Mouse (Mus musculus): ENCODE data around the gene Trpv2.

The Trpv2 gene

DNA sequence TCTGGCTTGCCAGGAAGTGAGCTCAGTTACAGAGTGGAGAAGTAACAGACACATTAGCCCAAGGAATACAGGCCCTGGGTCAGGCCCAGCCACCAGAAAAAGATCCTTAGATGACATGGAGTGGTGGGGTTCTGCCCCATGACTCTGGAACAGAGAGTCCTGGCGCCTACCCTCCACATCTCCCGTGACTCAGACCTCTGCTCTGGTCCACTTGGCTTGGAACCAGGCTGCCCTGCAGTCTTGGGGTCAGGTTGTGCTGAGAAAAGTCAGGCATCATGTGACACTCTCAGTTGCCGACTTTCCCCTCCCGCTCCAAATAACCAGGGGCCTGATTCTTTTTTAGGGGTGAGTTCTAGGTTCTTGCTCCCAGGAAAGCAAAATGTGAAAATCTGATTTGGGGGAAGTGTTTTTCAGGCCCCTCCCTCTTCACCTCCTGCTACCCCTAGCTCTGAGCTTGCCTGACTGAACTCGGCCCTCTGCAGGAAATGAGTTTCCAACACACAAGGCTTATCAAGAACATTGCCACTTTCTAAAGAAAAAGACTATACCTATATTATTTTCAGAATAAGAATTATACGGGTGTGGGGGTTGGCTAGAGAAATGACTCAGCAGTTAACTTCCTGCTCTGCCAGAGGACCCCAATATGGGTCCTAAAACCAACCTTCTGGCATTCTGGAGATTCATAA, 15.2 kb upstream of the Trpv2 start:
- no peak for DNase-seq

DNA sequence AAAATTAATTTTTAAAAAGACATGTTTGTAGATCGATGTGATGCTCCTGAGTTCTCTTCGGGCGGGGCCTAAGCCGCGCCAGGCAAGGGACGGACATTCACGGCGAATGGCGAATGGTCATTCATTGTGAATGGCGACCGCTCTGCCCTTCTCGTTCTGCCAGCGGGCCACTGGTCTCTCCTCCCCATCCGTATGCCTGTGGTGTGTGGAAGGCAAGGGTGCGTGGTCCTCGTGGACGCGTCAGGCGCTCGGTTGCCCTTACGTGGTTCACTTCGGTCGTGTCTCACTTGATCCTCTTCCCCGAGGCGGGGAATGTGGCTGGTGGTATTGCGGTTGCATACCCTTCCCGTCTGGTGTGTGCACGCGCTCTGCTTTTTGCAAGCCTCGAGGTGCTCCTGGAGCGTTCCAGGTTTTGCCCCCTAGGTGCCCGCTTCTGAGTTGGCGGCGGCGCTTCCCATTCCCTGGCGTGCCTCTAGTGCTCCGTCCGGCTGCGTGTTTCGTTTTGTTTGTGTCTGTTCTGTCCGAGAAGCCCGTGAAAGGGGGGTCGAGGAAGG, 13.7 kb upstream of the Trpv2 start:
- no peak for DNase-seq

DNA sequence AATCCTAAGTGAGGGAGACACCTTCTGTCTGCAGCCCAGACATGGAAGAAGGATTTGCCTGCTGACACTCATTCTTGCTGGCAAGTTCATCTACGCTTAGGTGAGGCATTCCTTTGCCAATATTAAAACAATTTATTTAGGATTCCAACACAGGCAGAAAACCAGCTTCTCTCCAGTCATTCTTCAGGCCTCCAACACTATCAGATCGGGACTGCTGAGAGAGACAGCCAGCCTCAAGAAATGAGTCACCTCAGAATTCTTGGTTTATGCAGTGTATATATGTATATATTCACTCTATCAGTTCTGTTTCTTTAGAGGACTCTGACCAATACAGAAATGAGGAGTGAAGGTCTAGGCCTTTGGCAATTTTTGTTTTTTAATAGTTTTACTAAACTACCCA, 10.7 kb upstream of the Trpv2 start:
- no peak for DNase-seq

DNA sequence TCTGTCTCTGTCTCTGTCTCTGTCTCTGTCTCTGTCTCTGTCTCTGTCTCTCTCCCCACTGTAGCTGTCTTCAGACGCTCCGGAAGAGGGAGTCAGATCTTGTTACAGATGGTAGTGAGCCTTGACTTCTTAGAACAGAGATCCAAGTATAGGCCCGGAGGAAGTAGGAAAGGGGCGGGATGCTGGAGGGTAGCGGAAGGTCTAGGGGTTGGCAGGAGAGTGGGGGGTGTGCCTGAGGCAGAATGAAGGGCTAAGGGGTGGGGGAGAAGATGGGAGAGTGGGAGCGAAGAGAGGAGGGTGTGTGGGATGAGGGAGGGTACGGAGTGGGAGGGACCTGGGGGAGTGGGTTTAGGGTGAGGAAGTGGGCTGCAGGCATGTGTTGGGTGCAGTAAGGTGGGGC, 8.5 kb upstream of the Trpv2 start:
- DNase-seq = no peak

DNA sequence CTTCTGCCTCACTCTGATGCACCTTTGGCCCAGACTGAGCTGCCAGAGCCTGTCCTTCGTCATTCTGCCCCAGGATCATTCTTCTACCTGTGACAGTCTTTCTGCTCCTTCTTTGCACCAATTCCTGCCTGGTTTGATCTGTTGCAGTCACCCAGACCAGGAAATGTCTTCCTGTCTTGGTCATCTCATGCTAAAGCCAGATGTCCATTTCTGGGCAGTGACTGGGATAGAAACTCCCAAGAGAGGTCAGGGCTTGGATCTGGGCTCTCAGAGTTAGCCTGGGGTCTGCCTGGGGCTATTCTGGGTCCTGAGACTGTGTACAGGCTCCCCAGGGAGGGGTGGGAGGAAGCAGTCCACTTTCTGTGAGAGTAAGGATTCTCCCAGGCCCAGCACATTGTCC, 8.1 kb upstream of the Trpv2 start:
- no peak for DNase-seq

DNA sequence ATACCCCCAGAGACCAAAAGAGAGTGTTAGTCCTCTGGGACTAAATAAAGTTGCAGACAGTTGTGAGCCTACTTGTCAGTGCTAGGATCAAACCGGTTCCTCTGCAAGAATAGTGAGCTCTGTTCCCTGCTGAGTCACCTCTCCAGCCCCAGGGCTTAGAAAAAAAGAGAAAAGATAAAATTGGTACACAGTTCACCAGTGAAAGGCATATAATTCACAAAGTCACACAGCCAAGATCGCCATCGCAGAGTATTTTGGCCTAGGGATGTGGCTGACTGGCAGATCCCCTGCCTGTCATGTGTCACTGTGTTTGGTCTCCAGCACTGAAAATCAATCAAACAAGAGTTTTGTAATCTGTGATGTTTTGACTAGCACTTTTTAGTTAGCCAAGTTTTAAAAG, 6.0 kb upstream of the Trpv2 start:
- DNase-seq = no peak

DNA sequence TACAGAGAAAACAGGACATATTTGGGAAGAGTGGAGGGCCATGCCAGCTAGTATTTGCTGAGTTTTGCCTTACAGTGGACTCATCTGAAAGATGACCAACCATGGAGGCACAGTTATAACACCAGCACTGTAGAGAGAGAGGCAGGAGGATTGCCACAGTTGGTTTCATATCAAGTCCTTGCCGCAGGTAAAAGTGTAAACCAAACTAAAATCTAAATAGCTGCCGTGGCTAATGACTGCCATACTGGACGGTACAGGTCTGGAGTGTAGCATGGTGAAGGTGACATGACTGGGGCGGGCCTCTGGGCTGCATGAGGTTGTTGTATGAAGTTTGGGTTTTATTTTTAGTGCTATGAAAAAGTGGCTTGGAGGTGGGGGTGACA, 408 bp downstream of the Trpv2 start:
- no peak for DNase-seq

DNA sequence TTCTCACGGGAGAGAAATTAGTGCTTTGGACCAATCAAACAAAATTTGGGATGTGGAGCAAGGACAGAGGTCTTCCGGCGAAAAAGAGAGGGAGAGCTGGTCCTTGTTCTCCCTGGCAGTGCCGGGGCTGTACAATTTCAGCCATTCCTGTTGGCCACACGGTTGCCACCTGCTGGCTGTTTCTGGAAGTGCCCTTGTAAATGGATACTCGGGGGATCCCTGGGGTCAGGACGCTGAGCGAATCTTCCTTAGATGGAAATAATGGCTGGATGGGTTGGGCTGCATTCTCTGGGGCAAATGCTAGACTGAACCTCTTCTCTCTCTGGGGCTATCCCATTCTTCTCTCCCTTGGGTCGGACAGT, 992 bp downstream of the Trpv2 start:
- peak; percentile 68 to 89 for DNase-seq

DNA sequence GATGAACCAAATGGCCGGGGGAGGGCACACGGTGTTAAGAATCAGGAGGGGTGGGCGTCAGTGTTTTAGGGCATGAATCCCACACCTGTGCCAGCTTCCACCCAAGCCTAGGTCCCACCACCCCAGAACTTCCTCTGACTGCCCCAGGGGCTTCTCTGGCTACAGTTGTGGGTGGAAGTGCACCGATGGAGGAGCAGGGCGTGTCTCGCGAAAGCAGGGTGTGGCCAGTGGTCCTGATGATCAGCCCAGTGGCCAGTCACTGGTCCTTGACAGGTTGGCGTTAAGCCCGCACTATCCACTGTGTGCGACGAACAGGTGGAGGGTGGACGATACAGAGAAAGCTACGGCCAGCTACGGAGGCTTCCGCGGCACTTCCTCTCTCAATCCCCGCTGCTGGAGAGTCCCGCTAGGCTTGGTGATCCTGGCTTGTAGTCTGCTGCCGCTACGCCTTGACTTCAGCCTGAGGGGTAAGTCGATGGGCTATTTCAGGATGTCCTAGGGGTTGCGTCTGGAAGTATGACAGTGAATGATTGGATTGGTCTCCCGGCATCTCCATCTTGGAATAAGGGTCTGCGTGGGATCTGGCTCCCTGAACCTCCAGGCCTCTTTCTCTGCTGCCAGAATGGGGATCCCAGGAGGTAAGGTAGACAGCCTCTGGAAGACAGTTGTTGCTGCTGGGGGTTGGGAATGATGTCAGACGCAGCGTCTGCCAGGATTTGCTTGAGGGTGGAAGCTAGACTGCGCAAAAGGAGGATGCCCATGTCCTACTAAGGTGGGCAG, 1.6 kb downstream of the Trpv2 start:
- peak; percentile 33 to 53 for DNase-seq

DNA sequence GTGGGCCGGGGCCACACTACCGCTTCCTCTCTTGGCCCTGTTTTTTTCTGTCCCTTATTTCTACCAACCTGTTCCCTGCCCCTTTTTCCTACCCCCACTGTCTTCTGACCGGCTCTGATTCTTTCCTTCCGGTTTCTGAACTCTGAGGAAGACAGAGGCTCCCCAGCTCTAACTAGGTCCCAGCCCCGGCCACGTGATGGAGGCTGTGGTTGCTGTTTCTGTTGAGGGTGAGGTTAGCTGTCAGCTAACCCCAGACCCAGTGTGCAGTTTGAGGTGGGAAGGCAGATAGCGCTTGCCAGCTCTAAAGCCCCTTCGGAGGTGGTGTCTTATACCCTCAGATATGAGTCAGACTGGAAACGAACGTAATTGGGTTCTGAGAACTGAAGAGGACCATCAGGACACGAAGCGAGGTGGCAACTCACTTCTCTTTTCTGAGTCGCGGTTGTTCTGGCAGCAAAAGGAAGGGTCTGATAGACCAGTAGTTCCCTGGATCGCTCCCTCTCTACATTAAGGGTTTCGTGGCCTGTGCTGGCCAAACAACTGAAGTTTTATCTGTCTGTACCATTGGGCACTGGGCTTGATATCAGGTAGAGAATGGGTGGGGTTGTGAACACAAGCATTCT, 2.4 kb downstream of the Trpv2 start:
- peak; percentile 69 to 71 for DNase-seq

DNA sequence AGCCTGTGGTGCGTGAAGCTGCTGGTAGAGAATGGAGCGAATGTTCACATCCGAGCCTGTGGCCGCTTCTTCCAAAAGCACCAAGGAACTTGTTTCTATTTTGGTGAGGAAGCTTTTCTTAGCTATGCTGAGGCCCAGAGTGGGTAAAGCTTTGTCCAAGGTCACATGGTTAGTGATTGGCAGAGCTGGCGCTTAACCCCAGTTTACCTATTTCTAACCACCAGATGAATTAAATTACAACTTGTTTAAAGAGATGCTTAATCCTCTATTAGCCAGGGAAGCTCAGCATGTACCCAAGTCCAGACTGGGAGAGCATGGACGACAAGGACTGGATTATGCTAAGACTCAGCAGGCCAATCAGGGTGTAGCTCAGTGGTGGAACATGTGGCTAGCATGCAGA, 8.7 kb downstream of the Trpv2 start:
- DNase-seq = no peak

DNA sequence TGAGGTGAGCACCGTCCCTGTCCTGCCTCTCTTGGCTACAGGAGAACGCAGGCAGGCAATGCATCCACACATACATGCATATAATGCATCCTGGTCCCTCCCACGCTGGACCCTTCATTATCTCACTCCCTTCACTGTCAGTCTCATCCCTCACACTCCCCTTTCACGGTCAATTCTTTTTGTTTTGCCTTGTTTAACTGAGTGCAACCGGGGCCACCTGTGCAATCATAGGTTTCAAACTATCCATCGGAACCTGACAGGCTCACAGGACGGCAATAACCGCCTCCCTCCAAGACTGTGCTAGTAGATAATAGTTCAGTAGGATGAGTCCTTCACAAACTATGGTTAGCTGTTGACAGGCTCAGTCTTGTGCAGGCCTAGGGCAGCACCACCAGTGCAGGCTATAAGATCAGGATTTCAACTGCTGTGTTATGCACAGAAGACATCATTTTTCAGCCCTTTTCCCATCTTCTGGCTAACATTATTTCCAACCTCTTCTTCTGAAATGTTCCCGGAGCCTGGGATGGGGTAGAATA, 10.5 kb downstream of the Trpv2 start:
- no peak for DNase-seq

DNA sequence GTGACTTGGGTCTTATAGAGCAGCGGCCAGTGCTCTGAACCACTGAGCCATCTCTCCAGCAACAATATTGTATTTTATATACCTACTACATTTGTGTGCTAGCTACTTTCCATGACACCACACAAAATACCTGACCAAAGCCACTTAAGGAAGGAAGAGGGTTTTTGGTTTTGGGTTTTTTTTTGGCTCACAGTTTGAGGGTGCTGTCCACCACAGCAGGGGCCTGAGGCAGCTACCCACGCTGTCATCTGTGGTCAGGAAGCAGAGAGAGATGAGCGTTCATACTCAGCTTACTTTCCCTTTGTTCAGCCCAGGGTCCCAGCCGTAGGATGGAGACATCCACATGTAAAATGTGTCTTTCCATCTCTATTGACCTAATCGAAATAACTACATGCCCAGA, 12.7 kb downstream of the Trpv2 start:
- DNase-seq = no peak

DNA sequence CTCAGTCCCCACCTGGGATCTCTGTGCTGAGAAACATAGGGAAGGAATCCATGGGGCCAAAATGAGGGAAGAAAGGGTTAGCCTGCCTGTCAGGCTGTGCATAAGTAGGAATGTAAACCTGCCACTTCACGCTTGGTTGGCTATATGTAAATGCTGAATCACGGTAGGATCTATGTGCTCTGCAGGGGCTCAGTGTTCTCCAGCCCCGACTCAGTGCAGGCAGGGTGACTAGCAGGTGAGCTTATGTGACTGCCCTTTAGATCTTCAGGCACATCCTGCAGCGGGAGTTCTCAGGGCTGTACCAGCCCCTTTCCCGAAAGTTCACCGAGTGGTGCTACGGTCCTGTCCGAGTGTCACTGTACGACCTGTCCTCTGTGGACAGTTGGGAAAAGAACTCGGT, 15.1 kb downstream of the Trpv2 start:
- DNase-seq = no peak

DNA sequence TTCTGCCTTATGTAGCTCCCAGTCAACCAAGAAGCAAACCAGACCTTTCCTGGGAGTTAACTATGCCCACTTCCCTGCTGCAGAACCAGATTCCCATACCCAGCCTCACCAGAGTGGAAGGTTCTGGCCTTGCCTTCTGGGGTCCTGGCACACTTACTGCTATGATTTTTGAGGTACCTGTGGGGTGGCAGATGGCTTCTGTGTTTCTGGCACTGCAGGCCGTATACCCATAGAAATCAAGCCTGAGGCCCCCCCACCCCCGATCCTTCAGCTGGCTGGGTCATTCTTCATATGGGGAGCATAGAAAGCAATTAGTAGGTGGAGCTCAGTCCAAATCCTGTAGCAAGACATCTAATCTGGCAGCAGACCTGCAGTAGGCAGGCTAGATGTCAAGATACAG, 16.7 kb downstream of the Trpv2 start:
- no peak for DNase-seq

DNA sequence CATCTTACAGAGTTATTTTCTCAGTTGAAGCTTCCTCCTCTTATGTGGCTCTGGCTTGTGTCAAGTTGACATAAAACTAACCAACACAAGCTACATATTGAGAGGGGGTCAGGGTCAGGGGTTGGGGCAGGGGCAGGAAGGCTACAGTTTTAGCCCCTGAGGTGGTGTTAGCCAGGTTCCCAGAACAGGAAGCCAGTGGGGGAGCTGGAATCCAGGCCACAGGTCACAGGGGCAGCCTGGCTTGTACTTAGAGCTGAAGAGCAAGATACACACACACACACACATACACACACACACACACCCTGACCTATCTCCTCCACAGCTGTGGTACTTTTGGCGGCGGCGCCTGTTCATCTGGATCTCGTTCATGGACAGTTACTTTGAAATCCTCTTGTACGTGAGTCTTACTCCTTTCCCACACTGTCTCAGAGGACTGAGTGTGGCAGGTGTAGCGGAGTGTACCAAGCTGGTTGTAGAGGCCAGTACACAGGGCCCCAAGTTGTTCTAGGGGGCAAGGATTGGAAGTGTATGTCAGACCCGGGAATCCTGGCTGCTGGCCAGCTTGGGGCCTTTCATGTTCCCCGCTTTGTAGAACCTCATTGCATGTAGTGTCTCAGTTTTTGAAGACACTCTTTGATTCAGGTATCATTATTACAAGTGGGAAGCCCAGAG, 17.8 kb downstream of the Trpv2 start:
- no peak for DNase-seq

DNA sequence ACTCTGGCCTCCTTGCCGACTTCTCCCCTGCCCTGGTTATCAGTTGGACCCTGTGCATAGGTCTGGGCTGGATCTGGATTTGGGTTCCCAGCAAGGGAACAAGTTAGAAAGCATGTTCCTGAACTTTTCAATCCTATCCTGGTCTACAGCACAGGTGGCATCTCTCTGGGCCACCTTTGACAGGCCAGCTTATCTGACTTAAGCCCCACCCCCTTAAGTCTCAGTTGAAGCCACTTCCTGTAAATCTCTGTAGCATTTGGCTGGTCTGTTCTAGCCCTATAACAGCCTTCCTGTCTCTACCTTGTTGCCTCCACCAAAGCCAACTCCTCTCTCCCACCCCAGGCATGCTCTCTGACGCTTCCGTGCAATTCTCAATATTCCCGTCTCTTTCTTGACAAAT, 24.3 kb downstream of the Trpv2 start:
- DNase-seq = no peak

DNA sequence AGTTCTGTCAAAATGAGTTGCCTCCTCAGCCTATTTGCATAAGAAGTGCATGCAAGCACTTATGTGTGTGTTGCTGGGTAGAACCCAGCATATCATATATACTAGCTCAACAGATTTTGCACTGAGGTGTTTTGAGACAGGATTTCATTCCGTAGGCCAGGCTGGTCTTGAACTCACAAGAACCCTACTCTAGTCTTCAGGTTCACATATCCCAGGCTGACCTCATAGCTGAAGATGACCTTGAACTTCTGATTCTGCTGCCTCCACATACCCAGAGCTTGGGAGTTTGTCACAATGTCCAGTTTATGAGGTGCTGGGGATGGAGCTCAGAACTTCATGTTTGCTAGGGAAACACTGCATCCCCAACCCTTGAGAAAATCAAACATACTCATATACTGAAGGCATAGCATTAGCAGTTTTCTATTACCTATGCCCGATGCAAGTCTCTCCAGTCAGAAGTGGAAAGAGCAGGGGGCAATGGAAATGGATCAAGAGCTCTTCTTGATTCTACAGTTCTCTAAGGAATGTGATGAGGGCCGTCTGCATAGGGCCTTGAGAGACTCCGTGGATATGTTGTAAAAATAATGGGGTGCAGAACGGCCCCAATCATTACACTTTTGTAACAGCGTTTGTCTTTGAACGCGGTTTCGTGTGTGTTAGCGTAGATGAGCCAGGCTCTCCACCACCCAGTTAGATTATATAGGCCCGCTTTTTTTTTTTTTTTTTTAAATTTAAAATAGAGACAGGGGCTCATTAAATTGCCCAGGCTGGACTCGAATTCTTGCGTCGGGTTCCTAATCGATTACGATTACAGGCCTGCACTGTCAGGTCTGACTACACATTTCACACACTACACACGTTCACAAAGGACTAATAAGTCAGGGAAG, 27.7 kb downstream of the Trpv2 start:
- no peak for DNase-seq

DNA sequence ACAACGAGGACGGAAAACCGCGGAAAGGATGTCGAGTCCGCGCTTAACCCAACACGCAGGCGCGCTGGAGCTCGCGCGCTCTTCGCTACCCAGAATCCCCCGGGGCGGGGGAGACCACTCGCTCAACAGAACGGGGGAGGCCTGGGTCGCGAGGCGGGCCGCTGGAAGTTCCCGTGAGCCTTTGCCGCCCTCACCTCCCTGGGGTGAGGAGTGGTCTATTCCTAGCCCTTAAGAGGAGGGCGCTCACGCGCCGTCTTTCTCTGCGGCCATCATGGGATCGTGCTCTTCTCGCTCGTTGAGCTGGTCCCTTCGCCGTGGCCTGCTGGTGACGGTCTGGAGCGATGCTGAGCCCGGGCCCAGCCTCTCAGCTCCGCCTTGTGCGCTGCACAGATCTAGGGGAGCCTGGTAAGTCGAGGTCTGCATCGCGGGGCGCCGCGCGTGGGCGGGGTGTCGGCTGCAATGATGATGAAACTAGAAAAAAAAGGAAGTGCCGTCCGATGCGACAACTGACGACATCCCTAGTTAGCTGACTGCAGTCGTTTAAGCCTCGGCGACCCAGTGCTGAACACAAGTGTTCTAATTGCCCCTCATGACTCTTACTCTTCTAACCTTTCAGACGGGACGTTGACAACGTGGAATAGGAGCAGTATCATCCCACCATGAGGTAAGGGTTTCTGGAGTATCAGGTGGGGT, 28.5 kb downstream of the Trpv2 start:
- peak; percentile 97 for DNase-seq

DNA sequence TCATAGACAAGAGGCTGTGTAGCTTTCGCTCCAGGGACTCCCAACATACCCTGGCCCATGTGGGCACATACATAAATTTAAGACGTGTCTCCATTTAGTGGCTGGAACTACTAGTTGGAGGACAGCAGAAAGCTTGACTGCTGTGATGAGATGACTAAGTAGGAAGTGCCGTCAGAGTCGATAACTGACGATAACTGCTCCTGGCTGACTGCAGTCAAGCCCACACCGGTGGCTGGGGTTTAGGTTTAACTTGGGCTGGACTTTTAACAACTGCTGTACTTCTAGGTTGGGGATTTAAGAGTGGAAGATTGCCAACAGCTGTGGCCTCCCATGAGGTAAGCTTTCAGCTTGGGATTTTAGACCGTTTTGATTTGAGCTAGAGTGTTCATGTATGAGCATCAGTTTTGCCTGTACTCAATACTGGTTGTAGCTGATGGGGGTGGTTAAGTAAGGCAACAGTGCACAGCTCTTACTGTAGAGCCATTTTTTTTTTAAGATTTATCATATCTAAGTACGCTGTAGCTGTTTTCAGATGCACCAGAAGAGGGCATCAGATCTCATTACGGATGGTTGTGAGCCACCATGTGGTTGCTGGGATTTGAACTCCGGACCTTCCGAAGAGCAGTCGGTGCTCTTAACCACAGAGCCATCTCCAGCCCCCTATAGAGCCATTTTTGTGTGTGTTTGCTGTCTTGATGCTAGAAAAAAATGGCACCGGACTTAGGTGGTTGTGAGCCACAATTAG, 29.2 kb downstream of the Trpv2 start:
- no peak for DNase-seq
